Mouse (Mus musculus) right cerebral cortex, adult 18-20 months (tissue): ENCODE results near the gene H2-Q2.
"Not testable (repeated sequence)": the region's sequence is repeated elsewhere in the genome, so short reads cannot be mapped to it uniquely, and the experiment has no call there.

Experiments
- DNase-seq: peaks from one replicate; pipeline ENCODE4 v3.0.0; 2022; ENCODE audit warnings: mixed read lengths

Gene H2-Q2

GRCm38 (mm10) chr17:35342071-35342671 is at the start of gene H2-Q2:
Gene H2-Q2 (plus strand): TSS chr17:35342242.
- no peak for DNase-seq

GRCm38 (mm10) chr17:35295796-35296195 is 46.2 kb upstream of the H2-Q2 start:
- not testable (repeated sequence) for DNase-seq

GRCm38 (mm10) chr17:35300261-35300945 is 41.6 kb upstream of the H2-Q2 start:
- DNase-seq, result not testable (repeated sequence)

- DNase-seq, result peak; percentile 84
Observed at GRCm38 (mm10) chr17:35301645-35302258, 40.3 kb upstream of the H2-Q2 start.

- no peak for DNase-seq
Observed at GRCm38 (mm10) chr17:35303271-35303670, 38.8 kb upstream of the H2-Q2 start.

GRCm38 (mm10) chr17:35303756-35304350 is 38.2 kb upstream of the H2-Q2 start:
- no peak for DNase-seq

- DNase-seq, result no peak
Observed at GRCm38 (mm10) chr17:35304478-35304877, 37.6 kb upstream of the H2-Q2 start.

GRCm38 (mm10) chr17:35304921-35305320 is 37.1 kb upstream of the H2-Q2 start:
- DNase-seq, result not testable (repeated sequence)

GRCm38 (mm10) chr17:35318671-35319070 is 23.4 kb upstream of the H2-Q2 start:
- DNase-seq, result no peak

GRCm38 (mm10) chr17:35320327-35321081 is 21.5 kb upstream of the H2-Q2 start, which contains the start of gene H2-Q1:
Gene H2-Q1 (plus strand): TSS chr17:35320405.
- DNase-seq, result no peak

GRCm38 (mm10) chr17:35325124-35325523 is 16.9 kb upstream of the H2-Q2 start:
- DNase-seq, result not testable (repeated sequence)

- not testable (repeated sequence) for DNase-seq
Observed at GRCm38 (mm10) chr17:35326000-35326399, 16.0 kb upstream of the H2-Q2 start.

GRCm38 (mm10) chr17:35329714-35330113 is 12.3 kb upstream of the H2-Q2 start:
- DNase-seq, result not testable (repeated sequence)

GRCm38 (mm10) chr17:35331546-35331945 is 10.5 kb upstream of the H2-Q2 start:
- not testable (repeated sequence) for DNase-seq

GRCm38 (mm10) chr17:35342711-35343476 is 852 bp downstream of the H2-Q2 start:
- no peak for DNase-seq

- not testable (repeated sequence) for DNase-seq
Observed at GRCm38 (mm10) chr17:35347659-35348058, 5.6 kb downstream of the H2-Q2 start.

GRCm38 (mm10) chr17:35353275-35353674 is 11.2 kb downstream of the H2-Q2 start:
- DNase-seq, result not testable (repeated sequence)

- DNase-seq, result no peak
Observed at GRCm38 (mm10) chr17:35354071-35354470, 12.0 kb downstream of the H2-Q2 start.

- no peak for DNase-seq
Observed at GRCm38 (mm10) chr17:35357086-35357485, 15.0 kb downstream of the H2-Q2 start.

- DNase-seq, result no peak
Observed at GRCm38 (mm10) chr17:35358763-35359469, 16.9 kb downstream of the H2-Q2 start.

- DNase-seq, result no peak
Observed at GRCm38 (mm10) chr17:35359470-35359862, 17.4 kb downstream of the H2-Q2 start.
